In the genomic region with DNA sequence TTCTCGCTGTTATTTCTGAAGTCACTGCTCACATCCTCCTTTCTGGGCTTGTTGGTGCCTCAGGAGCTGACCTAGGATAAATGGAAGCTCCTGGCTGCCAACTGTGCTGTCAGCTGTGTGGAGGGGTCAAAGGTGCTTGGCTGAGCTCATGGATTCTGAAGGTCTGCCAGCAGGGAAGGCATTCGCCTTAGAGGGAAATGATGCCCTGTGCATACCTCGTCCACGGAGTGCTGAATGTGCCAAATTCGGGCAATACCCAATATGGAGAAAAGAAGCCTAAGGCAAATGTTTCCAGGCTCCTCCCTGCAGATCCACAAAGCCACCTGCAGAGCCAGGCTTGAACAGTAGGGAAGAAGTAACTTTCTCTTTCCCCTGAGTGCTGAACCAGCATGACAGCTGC, we compare ENCODE assay signal across 13 mouse cellular contexts.
DNase-seq lines count a peak whose midpoint lies in the region; ATAC-seq and TF ChIP-seq lines count a peak whose summit lies in the region.
"Had no signal": no experiment of that assay in that cellular context is flagged by ENCODE, and none has a peak within 500 bp of the region (broad histone marks: within the 10 kb centered on the region; RNA-seq: fewer than 3 reads in every experiment).

No protein-coding gene starts in this region.

- no peak overlapping the region for H3K27ac ChIP-seq in heart, embryonic 16.5 days (ENCODE audit: low read length)
- H3K27ac ChIP-seq in CH12.LX (ENCODE audit: insufficient read depth, low read depth), result no peak overlapping the region
- H3K27ac ChIP-seq: hindbrain, embryonic 10.5 days; limb, embryonic 12.5 days had no signal

- H3K79me2 ChIP-seq in CH12.LX (replicated peaks; ENCODE audit: control insufficient read depth, extremely low read depth, insufficient read depth, poor library complexity, severe bottlenecking), result no peaks in the 10 kb centered on the region

- TF ChIP-seq EP300 in CH12.LX (IDR thresholded peaks at IDR 0.05; ENCODE audit: low read length), result no peak

- dilution Hi-C loops in CH12.LX (cut with MboI; ENCODE audit: extremely low pct_ligation_motif_present, extremely low pct_unique_long_range_greater_than_20kb, low sequenced_read_pairs), result no loop called here

- H3K4me1 ChIP-seq in heart, embryonic 16.5 days (ENCODE audit: control insufficient read depth, insufficient read depth, low read length), result no peaks in the 10 kb centered on the region
- H3K4me1 ChIP-seq in CH12.LX (ENCODE audit: control insufficient read depth in 1 of 2, insufficient read depth in 2 of 2), result peaks cover 0 to 22% of the 10 kb centered on the region in 2 experiments; a peak in 2 of 4 replicates

- no peak for TF ChIP-seq POLR2A in CH12.LX (IDR thresholded peaks at IDR 0.05; ENCODE audit: low read depth, low read length)

- no peak for TF ChIP-seq RAD21 in CH12.LX (IDR thresholded peaks at IDR 0.05; ENCODE audit: low read depth, low read length)

- no peak overlapping the region for H3K4me3 ChIP-seq in heart, embryonic 16.5 days (ENCODE audit: low read length)
- peak overlapping the region in 1 of 3 experiments; percentile 29 for H3K4me3 ChIP-seq in CH12.LX (replicated peaks in 1 of 3; ENCODE audit: low read depth in 2 of 3, low read length in 2 of 3, poor library complexity in 1 of 3)
- H3K4me3 ChIP-seq: hindbrain, embryonic 10.5 days; limb, embryonic 12.5 days had no signal

- peak overlapping the region; percentile 50; the same call in 1 of the 2 replicates for H3K4me2 ChIP-seq in heart, embryonic 16.5 days (ENCODE audit: low read depth, low read length)
- peak overlapping the region; percentile 62 for H3K4me2 ChIP-seq in CH12.LX (ENCODE audit: insufficient read depth, low read depth, poor library complexity, severe bottlenecking)
- H3K4me2 ChIP-seq: limb, embryonic 12.5 days; midbrain, embryonic 11.5 days had no signal

- intact Hi-C loops in heart, postnatal 25 days (cut with DNase I), result no loop called here

- TF ChIP-seq CTCF in CH12.LX (conservative IDR thresholded peaks at IDR 0.05 in 1 of 2, IDR thresholded peaks at IDR 0.05 in 1 of 2; ENCODE audit: low read depth in 2 of 2, low read length in 2 of 2) (no peak), Patski (IDR thresholded peaks at IDR 0.05) (peak; percentile 19)

- ATAC-seq in heart, embryonic 16.5 days (replicated peaks; ENCODE audit: extremely low read depth, insufficient read depth, low FRiP score), result no peak
- peak; percentile 90 for ATAC-seq in Patski

- in situ Hi-C loops in CH12.LX (cut with MboI; ENCODE audit: low pct_ligation_motif_present, low pct_unique_long_range_greater_than_20kb, low sequenced_read_pairs) (no loop called here), Patski (cut with MboI; ENCODE audit: low pct_unique_long_range_greater_than_20kb) (no loop called here)

- POLR2A ChIA-PET in Patski (lab: Charles Lee), result no interaction called here

- H3K27me3 ChIP-seq in heart, embryonic 16.5 days (ENCODE audit: control insufficient read depth, insufficient read depth, low read length), result no peaks in the 10 kb centered on the region
- no peaks in the 10 kb centered on the region for H3K27me3 ChIP-seq in CH12.LX (replicated peaks)
- H3K27me3 ChIP-seq in Patski, result no peaks in the 10 kb centered on the region
- H3K27me3 ChIP-seq: limb, embryonic 12.5 days had no signal

- 47% methylated on average over 5 of the region's 5 CpGs for WGBS in heart, embryonic 16.5 days

- H3K36me3 ChIP-seq in heart, embryonic 16.5 days (ENCODE audit: control insufficient read depth, insufficient read depth), result no peaks in the 10 kb centered on the region
- no peaks in the 10 kb centered on the region for H3K36me3 ChIP-seq in CH12.LX (replicated peaks in 1 of 2; ENCODE audit: control insufficient read depth in 1 of 2, insufficient read depth in 1 of 2, low read length in 1 of 2)
- H3K36me3 ChIP-seq: hindbrain, embryonic 10.5 days; limb, embryonic 12.5 days had no signal

- CTCF ChIA-PET in Patski (lab: Charles Lee), result no interaction called here

- no peak overlapping the region for H3K9ac ChIP-seq in heart, embryonic 16.5 days (ENCODE audit: low read length)
- H3K9ac ChIP-seq in CH12.LX (ENCODE audit: insufficient read depth, low read depth), result no peak overlapping the region
- H3K9ac ChIP-seq: limb, embryonic 12.5 days had no signal

- no peak for DNase-seq in heart, postnatal 25 days (ENCODE audit: low spot score)
- DNase-seq in CH12.LX (ENCODE audit: extremely low read depth) (no peak), Patski (ENCODE audit: low read depth, low spot score) (peak; percentile 17)
- DNase-seq in gastrocnemius, postnatal 25 days, result peak; percentile 64
- DNase-seq in urinary bladder, postnatal 14 days (ENCODE audit: low spot score), result no peak
- DNase-seq in right cerebral cortex, adult 18-20 months, result no peak
- DNase-seq in cerebellum, postnatal 14 days, result no peak
- DNase-seq: cerebellum, adult 9-11 months; right cerebral cortex, postnatal 4 days had no signal

- no peaks in the 10 kb centered on the region for H3K9me3 ChIP-seq in heart, embryonic 16.5 days (replicated peaks; ENCODE audit: control insufficient read depth, low read length)
- H3K9me3 ChIP-seq in CH12.LX (replicated peaks; ENCODE audit: low read length), result no peaks in the 10 kb centered on the region
- H3K9me3 ChIP-seq: hindbrain, embryonic 10.5 days; limb, embryonic 12.5 days had no signal

TF ChIP-seq in CH12.LX, 34 proteins besides CTCF, POLR2A, EP300 and RAD21:
- no peak for TF ChIP-seq ETS1 (conservative IDR thresholded peaks at IDR 0.05; ENCODE audit: low read depth, low read length)
- no peak for TF ChIP-seq ZMIZ1 (IDR thresholded peaks at IDR 0.05; ENCODE audit: low read depth, low read length)
- TF ChIP-seq ZKSCAN1 (IDR thresholded peaks at IDR 0.05; ENCODE audit: borderline replicate concordance, low read depth, low read length), result no peak
- no peak for TF ChIP-seq SMC3 (IDR thresholded peaks at IDR 0.05; ENCODE audit: low read depth, low read length)
- no peak for TF ChIP-seq UBTF (IDR thresholded peaks at IDR 0.05; ENCODE audit: low read depth, low read length)
- TF ChIP-seq USF1 (IDR thresholded peaks at IDR 0.05; ENCODE audit: low read depth, low read length), result no peak
- no peak for TF ChIP-seq IRF4 (IDR thresholded peaks at IDR 0.05; ENCODE audit: low read depth, low read length)
- no peak for TF ChIP-seq GABPA (IDR thresholded peaks at IDR 0.05; ENCODE audit: insufficient replicate concordance, low read depth, low read length)
- TF ChIP-seq MAZ (IDR thresholded peaks at IDR 0.05; ENCODE audit: low read depth, low read length), result no peak
- TF ChIP-seq USF2 (conservative IDR thresholded peaks at IDR 0.05; ENCODE audit: low read depth, low read length), result no peak
- no peak for TF ChIP-seq E2F4 (IDR thresholded peaks at IDR 0.05; ENCODE audit: insufficient replicate concordance, low read depth, low read length)
- TF ChIP-seq CHD2 (IDR thresholded peaks at IDR 0.05; ENCODE audit: low read length), result no peak
- no peak for TF ChIP-seq JUND (conservative IDR thresholded peaks at IDR 0.05; ENCODE audit: low read depth, low read length)

Comparison
In these comparisons a context has a peak if more than half of its experiments do, and no peak if none do; other contexts are left out.
1. DNase-seq: peak in Patski (single experiment) and gastrocnemius, postnatal 25 days (single experiment); none in heart, postnatal 25 days (single experiment), CH12.LX (single experiment), urinary bladder, postnatal 14 days (single experiment), right cerebral cortex, adult 18-20 months (single experiment) and cerebellum, postnatal 14 days (0 of 2).